Mouse (Mus musculus): ENCODE measurements around the gene Cs. TPM values are rescaled to one million over a fixed set of nuclear protein-coding genes. Genes with fewer than 3 reads are reported as not detected.

Cs gene
- polyA plus RNA-seq, 1 experiment from 2014 or later = 255 TPM

DNA sequence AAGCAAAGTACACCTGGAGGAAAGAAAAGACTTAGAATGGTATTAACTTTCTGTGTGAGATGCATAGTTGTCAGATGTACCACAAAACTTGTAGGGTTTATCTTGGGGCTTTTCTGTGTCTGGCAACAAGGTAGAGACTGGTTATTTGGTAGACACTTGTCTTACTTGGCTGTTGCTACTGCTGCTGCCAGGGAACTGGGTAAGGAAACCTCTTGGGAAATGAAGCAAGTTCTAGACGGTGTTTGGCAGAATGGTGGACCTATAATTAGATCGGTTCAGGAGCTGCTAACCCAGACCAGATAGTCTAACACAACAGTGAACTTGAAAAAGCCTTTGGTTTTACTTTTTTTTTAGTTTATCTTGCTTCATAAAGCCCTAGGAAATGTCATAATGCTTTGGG lies 1.4 kb downstream of the Cs start:
- H3K36me3 ChIP-seq (ENCODE audit: control insufficient read depth, insufficient read depth, low read length) = 0 out of 2 replicates have a peak, but pooled peaks cover 3% of the 10 kb centered on the region
- H3K27ac ChIP-seq (ENCODE audit: low read depth, low read length) = 0 out of 2 replicates have a peak overlapping the region, but pooled peaks have one; percentile 78
- peak overlapping the region; percentile 73 for H3K9ac ChIP-seq (ENCODE audit: low read depth, low read length)
- DNase-seq (ENCODE audit: low spot score) (no peak), ATAC-seq (replicated peaks; ENCODE audit: low FRiP score) (no peak)
- peak overlapping the region; percentile 82 for H3K4me2 ChIP-seq
- H3K27me3 ChIP-seq (replicated peaks; ENCODE audit: control insufficient read depth, insufficient read depth, low read length) = no peaks in the 10 kb centered on the region
- peak overlapping the region; percentile 75 for H3K4me3 ChIP-seq (ENCODE audit: low read depth, low read length)
- H3K9me3 ChIP-seq (ENCODE audit: control insufficient read depth, low read length) = no peaks in the 10 kb centered on the region
- peaks cover 59% of the 10 kb centered on the region for H3K4me1 ChIP-seq (replicated peaks; ENCODE audit: control insufficient read depth, insufficient read depth, low read length)
- 68% methylated on average over 2 of the region's 2 CpGs for WGBS

DNA sequence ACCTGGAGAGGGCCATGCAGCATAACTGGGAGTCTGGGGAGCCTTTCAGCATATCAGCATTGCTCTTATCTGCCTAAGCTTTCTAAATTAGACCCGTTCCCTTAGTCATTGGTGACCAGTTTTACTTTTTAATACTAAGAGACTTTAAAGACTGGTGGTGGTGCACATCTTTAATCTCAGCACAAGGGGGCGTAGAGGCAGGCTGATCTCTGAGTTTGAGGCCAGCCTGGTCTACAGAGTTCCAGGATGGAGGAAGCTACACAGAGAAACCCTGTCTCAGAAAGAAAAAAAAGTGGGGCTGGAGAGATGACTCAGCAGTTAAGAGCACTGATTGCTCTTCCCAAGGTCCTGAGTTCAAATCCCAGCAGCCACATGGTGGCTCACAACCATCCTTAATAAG lies 2.7 kb downstream of the Cs start:
- H3K4me3 ChIP-seq (ENCODE audit: low read depth, low read length) = no peak overlapping the region
- H3K9me3 ChIP-seq (ENCODE audit: control insufficient read depth, low read length) = no peaks in the 10 kb centered on the region
- 0 out of 2 replicates have a peak, but pooled peaks cover 3% of the 10 kb centered on the region for H3K36me3 ChIP-seq (ENCODE audit: control insufficient read depth, insufficient read depth, low read length)
- DNase-seq (ENCODE audit: low spot score) = no peak
- H3K4me1 ChIP-seq (replicated peaks; ENCODE audit: control insufficient read depth, insufficient read depth, low read length) = peaks cover 61% of the 10 kb centered on the region
- ATAC-seq (replicated peaks; ENCODE audit: low FRiP score) = no peak
- peak overlapping the region; percentile 82 for H3K4me2 ChIP-seq
- H3K27me3 ChIP-seq (replicated peaks; ENCODE audit: control insufficient read depth, insufficient read depth, low read length) = no peaks in the 10 kb centered on the region
- WGBS = 56% methylated on average over 2 of the region's 2 CpGs
- H3K27ac ChIP-seq (ENCODE audit: low read depth, low read length) = no peak overlapping the region
- H3K9ac ChIP-seq (ENCODE audit: low read depth, low read length) = no peak overlapping the region

DNA sequence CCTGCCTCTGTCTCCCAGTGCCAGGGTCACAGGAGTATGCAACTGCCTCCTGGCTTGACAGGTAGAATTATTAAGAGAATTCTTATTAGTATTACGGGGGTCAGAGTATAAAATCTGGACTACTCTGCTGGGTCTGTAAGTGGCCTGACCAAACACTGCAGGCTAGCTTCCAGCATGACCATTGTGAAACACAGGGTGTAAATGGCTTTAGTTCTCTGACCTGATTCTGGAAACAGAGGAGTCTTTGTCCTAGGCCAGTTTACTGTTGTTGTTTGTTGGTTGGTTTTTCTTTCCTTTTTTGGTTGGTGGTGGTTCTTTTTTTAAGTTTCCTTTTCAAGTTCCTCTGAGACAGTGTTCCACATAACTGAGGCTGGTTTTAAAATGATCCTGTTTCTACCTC lies 5.9 kb downstream of the Cs start:
- DNase-seq (ENCODE audit: low spot score) (no peak), ATAC-seq (replicated peaks; ENCODE audit: low FRiP score) (no peak)
- 0 out of 2 replicates have a peak, but pooled peaks cover 3% of the 10 kb centered on the region for H3K36me3 ChIP-seq (ENCODE audit: control insufficient read depth, insufficient read depth, low read length)
- WGBS = 94% methylated on average over 1 of the region's 1 CpGs
- H3K4me1 ChIP-seq (replicated peaks; ENCODE audit: control insufficient read depth, insufficient read depth, low read length) = peaks cover 44% of the 10 kb centered on the region
- peak overlapping the region; percentile 41; the same call in 1 of the 2 replicates for H3K27ac ChIP-seq (ENCODE audit: low read depth, low read length)
- H3K9ac ChIP-seq (ENCODE audit: low read depth, low read length) = no peak overlapping the region
- H3K4me3 ChIP-seq (ENCODE audit: low read depth, low read length) = no peak overlapping the region
- H3K4me2 ChIP-seq = no peak overlapping the region
- no peaks in the 10 kb centered on the region for H3K9me3 ChIP-seq (ENCODE audit: control insufficient read depth, low read length)
- H3K27me3 ChIP-seq (replicated peaks; ENCODE audit: control insufficient read depth, insufficient read depth, low read length) = no peaks in the 10 kb centered on the region

- no peak overlapping the region for H3K9ac ChIP-seq (ENCODE audit: low read depth, low read length)
- H3K27me3 ChIP-seq (replicated peaks; ENCODE audit: control insufficient read depth, insufficient read depth, low read length) = no peaks in the 10 kb centered on the region
- ATAC-seq (replicated peaks; ENCODE audit: low FRiP score) (peak; percentile 83), DNase-seq (ENCODE audit: low spot score) (peak; percentile 55)
- 0 out of 2 replicates have a peak, but pooled peaks cover 4% of the 10 kb centered on the region for H3K36me3 ChIP-seq (ENCODE audit: control insufficient read depth, insufficient read depth, low read length)
- peak overlapping the region; percentile 60 for H3K4me2 ChIP-seq
- peaks cover 31% of the 10 kb centered on the region for H3K4me1 ChIP-seq (replicated peaks; ENCODE audit: control insufficient read depth, insufficient read depth, low read length)
- no peaks in the 10 kb centered on the region for H3K9me3 ChIP-seq (ENCODE audit: control insufficient read depth, low read length)
- WGBS = 28% methylated on average over 7 of the region's 7 CpGs
- H3K27ac ChIP-seq (ENCODE audit: low read depth, low read length) = peak overlapping the region; percentile 77
- peak overlapping the region; percentile 14 for H3K4me3 ChIP-seq (ENCODE audit: low read depth, low read length)
Measured at GRCm38 (mm10) chr10:128344568-128345275, 7.2 kb downstream of the Cs start.

GRCm38 (mm10) chr10:128347541-128347940 lies 10.0 kb downstream of the Cs start:
- H3K4me3 ChIP-seq (ENCODE audit: low read depth, low read length) = no peak overlapping the region

GRCm38 (mm10) chr10:128358796-128359195 lies 21.3 kb downstream of the Cs start:
- 54% methylated on average over 2 of the region's 2 CpGs for WGBS
- H3K4me1 ChIP-seq (replicated peaks; ENCODE audit: control insufficient read depth, insufficient read depth, low read length) = no peaks in the 10 kb centered on the region
- no peaks in the 10 kb centered on the region for H3K9me3 ChIP-seq (ENCODE audit: control insufficient read depth, low read length)
- no peaks in the 10 kb centered on the region for H3K27me3 ChIP-seq (replicated peaks; ENCODE audit: control insufficient read depth, insufficient read depth, low read length)
- H3K36me3 ChIP-seq (ENCODE audit: control insufficient read depth, insufficient read depth, low read length) = peaks cover 55% of the 10 kb centered on the region
- no peak for ATAC-seq (replicated peaks; ENCODE audit: low FRiP score)
- H3K4me3 ChIP-seq (ENCODE audit: low read depth, low read length) = no peak overlapping the region
- no peak overlapping the region for H3K4me2 ChIP-seq
- no peak for DNase-seq (ENCODE audit: low spot score)
- H3K9ac ChIP-seq (ENCODE audit: low read depth, low read length) = no peak overlapping the region
- H3K27ac ChIP-seq (ENCODE audit: low read depth, low read length) = no peak overlapping the region

More at GRCm38 (mm10) chr10:128347541-128347940, 10.0 kb downstream of the Cs start:
- 89% methylated on average over 8 of the region's 8 CpGs for WGBS
- Histone ChIP-seq H3K27me3 (replicated peaks; ENCODE audit: control insufficient read depth, insufficient read depth, low read length) (no peaks in the 10 kb centered on the region), H3K27ac (ENCODE audit: low read depth, low read length) (no peak overlapping the region), H3K4me2 (no peak overlapping the region), H3K9ac (ENCODE audit: low read depth, low read length) (no peak overlapping the region), H3K36me3 (ENCODE audit: control insufficient read depth, insufficient read depth, low read length) (peaks cover 23% of the 10 kb centered on the region), H3K9me3 (ENCODE audit: control insufficient read depth, low read length) (no peaks in the 10 kb centered on the region), H3K4me1 (replicated peaks; ENCODE audit: control insufficient read depth, insufficient read depth, low read length) (peaks cover 17% of the 10 kb centered on the region)
- DNase-seq (ENCODE audit: low spot score) (no peak), ATAC-seq (replicated peaks; ENCODE audit: low FRiP score) (no peak)

- Histone ChIP-seq H3K27me3 (replicated peaks; ENCODE audit: control insufficient read depth, insufficient read depth, low read length) (no peaks in the 10 kb centered on the region), H3K4me2 (no peak overlapping the region), H3K4me1 (replicated peaks; ENCODE audit: control insufficient read depth, insufficient read depth, low read length) (no peaks in the 10 kb centered on the region), H3K27ac (ENCODE audit: low read depth, low read length) (no peak overlapping the region), H3K36me3 (ENCODE audit: control insufficient read depth, insufficient read depth, low read length) (peaks cover 51% of the 10 kb centered on the region), H3K9ac (ENCODE audit: low read depth, low read length) (no peak overlapping the region), H3K4me3 (ENCODE audit: low read depth, low read length) (no peak overlapping the region), H3K9me3 (ENCODE audit: control insufficient read depth, low read length) (no peaks in the 10 kb centered on the region)
- 87% methylated on average over 6 of the region's 6 CpGs for WGBS
- ATAC-seq (replicated peaks; ENCODE audit: low FRiP score) (no peak), DNase-seq (ENCODE audit: low spot score) (no peak)
Measured at GRCm38 (mm10) chr10:128359226-128359625, 21.7 kb downstream of the Cs start.

GRCm38 (mm10) chr10:128361836-128362235 lies 24.3 kb downstream of the Cs start:
- peaks cover 42% of the 10 kb centered on the region for H3K36me3 ChIP-seq (ENCODE audit: control insufficient read depth, insufficient read depth, low read length)
- H3K9me3 ChIP-seq (ENCODE audit: control insufficient read depth, low read length) = no peaks in the 10 kb centered on the region
- ATAC-seq (replicated peaks; ENCODE audit: low FRiP score) (no peak), DNase-seq (ENCODE audit: low spot score) (no peak)
- H3K9ac ChIP-seq (ENCODE audit: low read depth, low read length) = no peak overlapping the region
- no peaks in the 10 kb centered on the region for H3K4me1 ChIP-seq (replicated peaks; ENCODE audit: control insufficient read depth, insufficient read depth, low read length)
- H3K4me2 ChIP-seq = no peak overlapping the region
- H3K27ac ChIP-seq (ENCODE audit: low read depth, low read length) = no peak overlapping the region
- WGBS = 87% methylated on average over 6 of the region's 6 CpGs
- H3K27me3 ChIP-seq (replicated peaks; ENCODE audit: control insufficient read depth, insufficient read depth, low read length) = no peaks in the 10 kb centered on the region
- H3K4me3 ChIP-seq (ENCODE audit: low read depth, low read length) = no peak overlapping the region

GRCm38 (mm10) chr10:128362568-128362967 lies 25.0 kb downstream of the Cs start:
- no peak overlapping the region for H3K4me2 ChIP-seq
- no peaks in the 10 kb centered on the region for H3K9me3 ChIP-seq (ENCODE audit: control insufficient read depth, low read length)
- 62% methylated on average over 3 of the region's 3 CpGs for WGBS
- no peak for DNase-seq (ENCODE audit: low spot score)
- no peaks in the 10 kb centered on the region for H3K27me3 ChIP-seq (replicated peaks; ENCODE audit: control insufficient read depth, insufficient read depth, low read length)
- peaks cover 2% of the 10 kb centered on the region; the same call in 1 of the 2 replicates for H3K4me1 ChIP-seq (replicated peaks; ENCODE audit: control insufficient read depth, insufficient read depth, low read length)
- H3K27ac ChIP-seq (ENCODE audit: low read depth, low read length) = no peak overlapping the region
- H3K4me3 ChIP-seq (ENCODE audit: low read depth, low read length) = no peak overlapping the region
- no peak overlapping the region for H3K9ac ChIP-seq (ENCODE audit: low read depth, low read length)
- H3K36me3 ChIP-seq (ENCODE audit: control insufficient read depth, insufficient read depth, low read length) = peaks cover 39% of the 10 kb centered on the region
- ATAC-seq (replicated peaks; ENCODE audit: low FRiP score) = no peak; the same call in 1 of the 2 replicates

Data from liver, embryonic 11.5 days (tissue).